Mouse (Mus musculus): ENCODE measurements at regions not wholly inside any gene's neighbourhood (a gene's known extent, or its start where the extent isn't known, plus 50 kb on each side); places are given as distances from the start of the nearest gene placed in this dataset.

DNA sequence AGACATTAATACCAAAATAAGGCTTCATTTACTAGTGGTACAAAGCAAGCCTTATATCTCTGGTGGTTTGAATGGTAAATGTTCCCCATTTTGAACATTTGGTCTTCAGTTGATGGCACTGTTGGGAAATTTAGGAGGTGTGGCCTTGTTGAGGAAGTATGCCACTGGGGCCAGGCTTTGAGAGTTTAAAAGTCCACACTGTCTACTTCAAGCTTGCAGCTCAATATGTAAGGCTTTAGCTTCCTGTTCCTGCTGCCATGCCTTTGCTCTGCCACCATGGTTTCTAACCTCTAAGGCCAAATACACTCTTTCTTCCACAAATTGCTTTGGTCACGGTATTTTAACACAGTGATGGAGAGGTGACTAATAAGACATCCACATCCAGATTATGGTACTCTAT lies 92.2 kb upstream of the Zfand5 start:
- H3K27ac ChIP-seq (ENCODE audit: control insufficient read depth, insufficient read depth, low read length), result no peak overlapping the region
- 96% methylated on average over 1 of the region's 1 CpGs for WGBS
- H3K4me1 ChIP-seq (replicated peaks; ENCODE audit: control insufficient read depth, insufficient read depth, low read length), result peaks cover 10% of the 10 kb centered on the region
- TF ChIP-seq POLR2A (IDR thresholded peaks at IDR 0.05; ENCODE audit: control insufficient read depth, extremely low read depth, insufficient read depth, low read length, poor library complexity), result no peak
- no peak for TF ChIP-seq CTCF (IDR thresholded peaks at IDR 0.05; ENCODE audit: borderline replicate concordance, control insufficient read depth, extremely low read depth, insufficient read depth, low read length, poor library complexity)
- H3K36me3 ChIP-seq (ENCODE audit: control insufficient read depth, insufficient read depth, low read length), result no peaks in the 10 kb centered on the region
- DNase-seq, result no peak
- H3K27me3 ChIP-seq (ENCODE audit: control insufficient read depth, insufficient read depth, low read length), result no peaks in the 10 kb centered on the region
- no peak overlapping the region for H3K4me3 ChIP-seq (ENCODE audit: control insufficient read depth, insufficient read depth, low read length)

- H3K27ac ChIP-seq (ENCODE audit: control insufficient read depth, insufficient read depth, low read length), result peak overlapping the region; percentile 41
Observed at GRCm38 (mm10) chr19:21175426-21175831, 96.6 kb upstream of the Zfand5 start.

DNA sequence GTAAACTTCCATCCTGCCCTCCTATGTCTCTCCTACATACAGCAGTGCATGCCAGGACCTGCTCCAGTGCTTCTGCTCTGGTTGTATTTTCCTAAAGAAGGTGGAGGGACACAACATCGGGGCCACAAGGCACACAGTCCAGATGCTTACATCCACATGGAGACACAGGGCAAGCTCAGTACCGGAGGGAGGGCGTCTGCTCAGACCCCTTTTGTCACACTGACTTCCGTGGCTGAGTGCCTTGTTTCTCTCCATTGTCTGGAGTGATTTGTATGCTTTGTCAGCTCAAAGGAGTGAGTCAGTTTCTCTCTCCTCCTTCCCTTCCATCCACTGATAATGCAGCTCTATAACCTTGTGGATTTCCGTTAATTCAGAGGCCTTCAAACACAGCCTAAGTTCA lies 97.4 kb upstream of the Zfand5 start:
- Histone ChIP-seq H3K36me3 (ENCODE audit: control insufficient read depth, insufficient read depth, low read length) (no peaks in the 10 kb centered on the region), H3K4me1 (replicated peaks; ENCODE audit: control insufficient read depth, insufficient read depth, low read length) (peaks cover 26% of the 10 kb centered on the region), H3K27ac (ENCODE audit: control insufficient read depth, insufficient read depth, low read length) (peak overlapping the region; percentile 41), H3K4me3 (ENCODE audit: control insufficient read depth, insufficient read depth, low read length) (no peak overlapping the region), H3K27me3 (ENCODE audit: control insufficient read depth, insufficient read depth, low read length) (no peaks in the 10 kb centered on the region)
- 48% methylated on average over 5 of the region's 5 CpGs for WGBS
- DNase-seq, result peak; percentile 7
- no peak for TF ChIP-seq POLR2A (IDR thresholded peaks at IDR 0.05; ENCODE audit: control insufficient read depth, extremely low read depth, insufficient read depth, low read length, poor library complexity)

More at GRCm38 (mm10) chr19:21175426-21175831, 96.6 kb upstream of the Zfand5 start:
- 20% methylated on average over 3 of the region's 3 CpGs for WGBS
- Histone ChIP-seq H3K4me1 (replicated peaks; ENCODE audit: control insufficient read depth, insufficient read depth, low read length) (peaks cover 26% of the 10 kb centered on the region), H3K36me3 (ENCODE audit: control insufficient read depth, insufficient read depth, low read length) (no peaks in the 10 kb centered on the region), H3K4me3 (ENCODE audit: control insufficient read depth, insufficient read depth, low read length) (no peak overlapping the region), H3K27me3 (ENCODE audit: control insufficient read depth, insufficient read depth, low read length) (no peaks in the 10 kb centered on the region)
- peak; percentile 5 for DNase-seq
- TF ChIP-seq POLR2A (IDR thresholded peaks at IDR 0.05; ENCODE audit: control insufficient read depth, extremely low read depth, insufficient read depth, low read length, poor library complexity), result no peak
- no peak for TF ChIP-seq CTCF (IDR thresholded peaks at IDR 0.05; ENCODE audit: borderline replicate concordance, control insufficient read depth, extremely low read depth, insufficient read depth, low read length, poor library complexity)

- Histone ChIP-seq H3K36me3 (ENCODE audit: control insufficient read depth, insufficient read depth, low read length) (no peaks in the 10 kb centered on the region), H3K27ac (ENCODE audit: control insufficient read depth, insufficient read depth, low read length) (peak overlapping the region; percentile 87), H3K27me3 (ENCODE audit: control insufficient read depth, insufficient read depth, low read length) (no peaks in the 10 kb centered on the region), H3K4me1 (replicated peaks; ENCODE audit: control insufficient read depth, insufficient read depth, low read length) (peaks cover 26% of the 10 kb centered on the region), H3K4me3 (ENCODE audit: control insufficient read depth, insufficient read depth, low read length) (peak overlapping the region; percentile 22; the same call in 1 of the 2 replicates)
- DNase-seq, result peak; percentile 40
- WGBS, result 20% methylated on average over 5 of the region's 5 CpGs
- no peak for TF ChIP-seq POLR2A (IDR thresholded peaks at IDR 0.05; ENCODE audit: control insufficient read depth, extremely low read depth, insufficient read depth, low read length, poor library complexity)
- no peak for TF ChIP-seq CTCF (IDR thresholded peaks at IDR 0.05; ENCODE audit: borderline replicate concordance, control insufficient read depth, extremely low read depth, insufficient read depth, low read length, poor library complexity)
Observed at GRCm38 (mm10) chr19:21173896-21174483, 98.1 kb upstream of the Zfand5 start.

- H3K36me3 ChIP-seq (ENCODE audit: control insufficient read depth, insufficient read depth, low read length), result no peaks in the 10 kb centered on the region
- DNase-seq, result no peak
- no peak overlapping the region for H3K27ac ChIP-seq (ENCODE audit: control insufficient read depth, insufficient read depth, low read length)
- TF ChIP-seq CTCF (IDR thresholded peaks at IDR 0.05; ENCODE audit: borderline replicate concordance, control insufficient read depth, extremely low read depth, insufficient read depth, low read length, poor library complexity) (no peak), POLR2A (IDR thresholded peaks at IDR 0.05; ENCODE audit: control insufficient read depth, extremely low read depth, insufficient read depth, low read length, poor library complexity) (no peak)
- H3K4me3 ChIP-seq (ENCODE audit: control insufficient read depth, insufficient read depth, low read length), result no peak overlapping the region
- 59% methylated on average over 2 of the region's 2 CpGs for WGBS
- peaks cover 25% of the 10 kb centered on the region for H3K4me1 ChIP-seq (replicated peaks; ENCODE audit: control insufficient read depth, insufficient read depth, low read length)
- H3K27me3 ChIP-seq (ENCODE audit: control insufficient read depth, insufficient read depth, low read length), result no peaks in the 10 kb centered on the region
Observed at GRCm38 (mm10) chr19:21171191-21171590, 100.9 kb upstream of the Zfand5 start.

GRCm38 (mm10) chr19:21170785-21171184 lies 101.3 kb upstream of the Zfand5 start:
- H3K4me1 ChIP-seq (replicated peaks; ENCODE audit: control insufficient read depth, insufficient read depth, low read length), result peaks cover 24% of the 10 kb centered on the region
- TF ChIP-seq CTCF (IDR thresholded peaks at IDR 0.05; ENCODE audit: borderline replicate concordance, control insufficient read depth, extremely low read depth, insufficient read depth, low read length, poor library complexity) (no peak), POLR2A (IDR thresholded peaks at IDR 0.05; ENCODE audit: control insufficient read depth, extremely low read depth, insufficient read depth, low read length, poor library complexity) (no peak)
- H3K27ac ChIP-seq (ENCODE audit: control insufficient read depth, insufficient read depth, low read length), result no peak overlapping the region
- DNase-seq, result no peak
- no peaks in the 10 kb centered on the region for H3K27me3 ChIP-seq (ENCODE audit: control insufficient read depth, insufficient read depth, low read length)
- 13% methylated on average over 2 of the region's 2 CpGs for WGBS
- no peak overlapping the region for H3K4me3 ChIP-seq (ENCODE audit: control insufficient read depth, insufficient read depth, low read length)
- no peaks in the 10 kb centered on the region for H3K36me3 ChIP-seq (ENCODE audit: control insufficient read depth, insufficient read depth, low read length)

DNA sequence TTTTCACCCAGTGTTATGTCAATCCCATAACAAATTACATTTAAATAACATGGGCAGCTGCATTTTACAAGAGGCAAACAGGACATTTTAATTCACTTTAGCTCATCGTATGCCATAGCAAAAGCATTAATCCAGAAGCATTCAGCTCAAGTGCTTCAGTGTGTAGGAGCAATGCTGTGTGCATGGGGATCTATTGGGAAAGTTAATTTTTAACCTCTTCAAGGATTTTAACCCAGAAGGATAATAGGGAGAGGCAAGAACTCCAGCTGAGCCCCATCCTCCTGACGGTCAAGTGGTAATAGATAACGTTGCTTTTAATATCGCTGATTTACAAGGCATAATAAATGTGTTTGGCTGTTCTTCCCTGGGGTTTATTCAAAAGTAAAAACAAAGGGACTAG lies 105.1 kb upstream of the Zfand5 start:
- TF ChIP-seq POLR2A (IDR thresholded peaks at IDR 0.05; ENCODE audit: control insufficient read depth, extremely low read depth, insufficient read depth, low read length, poor library complexity), result no peak
- no peak for DNase-seq
- Histone ChIP-seq H3K4me1 (replicated peaks; ENCODE audit: control insufficient read depth, insufficient read depth, low read length) (peaks cover 5% of the 10 kb centered on the region), H3K4me3 (ENCODE audit: control insufficient read depth, insufficient read depth, low read length) (no peak overlapping the region), H3K36me3 (ENCODE audit: control insufficient read depth, insufficient read depth, low read length) (no peaks in the 10 kb centered on the region), H3K27ac (ENCODE audit: control insufficient read depth, insufficient read depth, low read length) (no peak overlapping the region), H3K27me3 (ENCODE audit: control insufficient read depth, insufficient read depth, low read length) (no peaks in the 10 kb centered on the region)
- WGBS, result 95% methylated on average over 4 of the region's 4 CpGs

All from thymus, adult 2 months (tissue).